Mouse (Mus musculus) heart, postnatal 36 days (tissue): Measurements from ENCODE around the gene Mybbp1a. TPM values are rescaled to one million over a fixed set of nuclear protein-coding genes. Genes with fewer than 3 reads are reported as not detected.

Experiments
- DNase-seq, 2 experiments: peaks; one replicate each; pipeline ENCODE4 v3.0.0; 2021 to 2022
- intact Hi-C: fragments of 180-260 bp; cut with DNase I; formaldehyde crosslinking; loops from one replicate; pipeline ENCODE4 v1.15.1; 2025
- total RNA-seq, 2 experiments: library from RNA; stranded (reverse); gene quantifications; 2 replicates each; pipeline ENCODE4 v1.2.3; 2021

Mybbp1a gene
- total RNA-seq, 2 experiments from 2014 or later: 45.9 to 46.8 TPM

DNA sequence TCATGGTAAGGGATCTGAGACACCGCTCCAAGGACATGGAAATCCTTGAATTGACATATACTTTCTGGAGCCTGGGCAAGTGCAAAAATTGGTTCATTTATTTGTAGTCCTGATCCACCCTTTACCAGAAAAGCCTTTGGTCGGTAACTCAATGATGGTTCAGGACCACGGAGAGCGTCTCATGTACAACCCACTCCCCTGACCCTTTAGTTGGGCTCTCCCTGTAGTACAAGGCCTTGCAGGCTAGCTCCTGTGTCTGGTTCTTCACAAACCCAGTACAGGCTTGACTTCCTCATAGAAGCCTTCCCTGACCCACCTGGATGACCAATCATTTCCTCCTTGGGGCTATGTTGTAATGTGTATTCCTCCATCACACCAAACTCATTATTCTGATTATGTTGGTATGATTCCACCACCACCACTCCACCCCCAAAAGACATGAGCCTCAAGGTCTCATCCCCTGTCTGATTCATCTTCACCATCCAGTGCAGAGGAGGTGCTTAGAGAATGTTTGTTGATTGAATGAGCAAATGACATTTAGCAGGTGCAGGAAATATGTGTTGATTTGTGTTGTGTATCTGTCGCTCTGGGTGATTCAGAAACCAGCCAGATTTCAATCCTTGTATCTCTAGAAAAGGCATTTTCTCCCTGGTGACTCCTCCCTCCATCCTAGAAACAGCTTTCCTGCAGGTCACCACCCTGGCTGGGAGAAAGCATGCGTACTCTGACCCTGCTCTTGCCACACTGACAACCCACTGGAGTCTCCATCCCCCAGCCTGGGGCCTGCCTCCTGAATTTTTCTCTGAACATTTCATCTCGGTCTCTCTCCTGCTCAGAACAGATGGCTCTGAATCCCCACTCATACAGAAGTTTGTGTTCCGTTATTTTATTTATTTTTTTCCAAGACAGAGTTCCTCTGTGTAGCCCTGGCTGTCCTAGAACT, 53.2 kb downstream of the Mybbp1a start:
- intact Hi-C loops: loop anchor here (5.0 kb wide), 1 partner anchor 38 kb away; no protein-coding TSS in a partner anchor
- DNase-seq: no peak

GRCm38 (mm10) chr11:72496066-72496465, 54.9 kb downstream of the Mybbp1a start:
- DNase-seq: no peak
- intact Hi-C loops: no loop called here

- DNase-seq: no peak
- intact Hi-C loops: no loop called here
Measured at GRCm38 (mm10) chr11:72496775-72497174, 55.6 kb downstream of the Mybbp1a start.

DNA sequence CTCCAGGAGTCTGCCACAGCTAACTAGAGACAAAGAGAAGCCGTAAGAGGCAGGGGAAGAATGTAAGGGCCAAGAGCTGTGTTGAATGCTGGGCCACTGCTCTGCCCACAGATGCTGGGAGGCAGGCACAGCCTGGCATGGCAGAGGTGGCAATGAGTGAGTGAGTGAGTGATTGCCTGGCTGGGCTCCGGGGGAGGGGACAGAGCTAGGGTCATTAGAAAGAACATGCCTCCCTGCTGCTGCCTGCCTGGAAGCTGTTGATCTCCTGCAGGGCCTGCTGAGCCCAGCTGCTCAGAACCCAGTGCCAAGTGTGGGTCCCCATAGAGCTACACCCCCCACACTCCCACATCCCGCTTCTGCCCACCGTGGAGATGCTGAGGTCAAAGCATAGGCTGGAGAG, 56.2 kb downstream of the Mybbp1a start:
- DNase-seq: no peak
- intact Hi-C loops: no loop called here

DNA sequence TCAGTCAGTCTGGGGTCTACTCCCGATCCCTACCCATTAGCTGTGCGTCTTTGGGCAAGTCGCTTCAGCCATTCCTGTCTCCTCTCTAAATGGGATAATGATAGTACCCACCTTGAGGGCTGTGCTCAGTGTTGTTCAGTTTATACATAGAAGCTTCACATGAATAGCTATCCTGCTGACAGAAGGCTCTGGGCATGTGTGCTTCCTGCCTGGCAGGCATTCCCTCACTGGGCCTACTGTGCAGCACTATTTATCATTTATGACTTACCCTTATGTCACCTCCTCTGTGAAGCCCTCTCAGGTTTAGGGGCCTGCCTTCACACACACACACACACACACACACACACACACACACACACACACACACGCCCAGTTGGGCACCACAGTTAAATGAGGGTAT, 59.0 kb downstream of the Mybbp1a start:
- DNase-seq: no peak
- intact Hi-C loops: loop anchor here (5.0 kb wide), 1 partner anchor 158 kb away; no protein-coding TSS in a partner anchor

Other genes with a start within 250 kb of the Mybbp1a start
- under 1 TPM; 0.31 to 0.33 TPM for gene Gm43951, start 234.5 kb upstream of the Mybbp1a start, total RNA-seq
- gene 4933427D14Rik, start 233.9 kb upstream of the Mybbp1a start, total RNA-seq: 1 to 10 TPM; 3.1 to 4.2 TPM
- gene Txndc17, start 233.8 kb upstream of the Mybbp1a start, total RNA-seq: 10 to 100 TPM; 44.3 to 46.0 TPM
- gene Med31, start 225.8 kb upstream of the Mybbp1a start, total RNA-seq: 10 to 100 TPM; 10.2 to 11.8 TPM
- not detected for gene Slc13a5, start 174.1 kb upstream of the Mybbp1a start, total RNA-seq
- gene Xaf1, start 139.7 kb upstream of the Mybbp1a start, total RNA-seq: 10 to 100 TPM; 11.2 to 18.1 TPM
- not detected for gene Fbxo39, start 126.9 kb upstream of the Mybbp1a start, total RNA-seq
- not detected for gene Tekt1, start 78.9 kb upstream of the Mybbp1a start, total RNA-seq
- 10 to 100 TPM; 18.2 to 19.5 TPM for gene Smtnl2, start 29.6 kb upstream of the Mybbp1a start, total RNA-seq
- not detected for gene Ggt6, start 5.8 kb upstream of the Mybbp1a start, total RNA-seq
- gene Spns2, start 48.5 kb downstream of the Mybbp1a start, total RNA-seq: 10 to 100 TPM in 1 of 2 experiments, 1 to 10 TPM in 1; 9.7 to 11.0 TPM
- gene Spns3, start 109.2 kb downstream of the Mybbp1a start, total RNA-seq: under 1 TPM in 1 of 2 experiments, not detected in 1; 0.16 TPM
- gene Ube2g1, start 165.9 kb downstream of the Mybbp1a start, total RNA-seq: 10 to 100 TPM; 63.0 to 65.3 TPM
- 10 to 100 TPM; 16.8 to 19.1 TPM for gene Ankfy1, start 248.7 kb downstream of the Mybbp1a start, total RNA-seq